Mouse (Mus musculus) hindbrain, embryonic 12.5 days (tissue): ENCODE measurements around the gene Esrrg. TPM values are rescaled to one million over a fixed set of nuclear protein-coding genes. Genes with fewer than 3 reads are reported as not detected.

Experiments
- ATAC-seq: fragments of 200-750 bp; cut with Nextera tagmentation; 2 replicates; pipeline ENCODE4 v1.8.0; 2017; ENCODE audit warnings: moderate TSS enrichment; ENCODE audit not compliant: low FRiP score
- H3K27ac ChIP-seq: fragments of 300-500 bp; sonication (generic); 2 replicates; pipeline ENCODE4 v1.5.1; 2016; ENCODE audit warnings: mild to moderate bottlenecking
- H3K27me3 ChIP-seq: fragments of 300-500 bp; sonication (generic); 2 replicates; pipeline ENCODE4 v1.6.1; 2016; ENCODE audit warnings: mild to moderate bottlenecking
- H3K36me3 ChIP-seq: fragments of 300-500 bp; sonication (generic); 2 replicates; pipeline ENCODE4 v1.6.1; 2016; ENCODE audit warnings: mild to moderate bottlenecking
- H3K4me1 ChIP-seq: fragments of 300-500 bp; sonication (generic); 2 replicates; pipeline ENCODE4 v1.6.1; 2016
- H3K4me2 ChIP-seq: fragments of 300-500 bp; sonication (generic); replicated peaks from 2 replicates; pipeline ENCODE4 v1.6.1; 2016; ENCODE audit warnings: mild to moderate bottlenecking
- H3K4me3 ChIP-seq: fragments of 300-500 bp; sonication (generic); 2 replicates; pipeline ENCODE4 v1.5.1; 2016; ENCODE audit warnings: mild to moderate bottlenecking
- H3K9ac ChIP-seq: fragments of 300-500 bp; sonication (generic); 2 replicates; pipeline ENCODE4 v1.6.1; 2016; ENCODE audit warnings: mild to moderate bottlenecking, moderate library complexity
- H3K9me3 ChIP-seq: fragments of 300-500 bp; sonication (generic); replicated peaks from 2 replicates; pipeline ENCODE4 v1.6.1; 2016; ENCODE audit warnings: mild to moderate bottlenecking
- WGBS: fragments of 180-500 bp; shearing (Covaris S2); methylation state at CpG from one replicate; pipeline ENCODE4 v1.1.7; 2016; 5-methylcytosine and 5-hydroxymethylcytosine counted together
- polyA plus RNA-seq: library from polyadenylated mRNA; unstranded; fragments of >200 nt; fragmentation: Nextera tagmentation; extraction: Ambion mirVana; gene quantifications from 2 replicates; pipeline ENCODE4 v1.2.1, GENCODE M21; 2016

Esrrg gene
- polyA plus RNA-seq, 1 experiment from 2014 or later, result 19.3 TPM

DNA sequence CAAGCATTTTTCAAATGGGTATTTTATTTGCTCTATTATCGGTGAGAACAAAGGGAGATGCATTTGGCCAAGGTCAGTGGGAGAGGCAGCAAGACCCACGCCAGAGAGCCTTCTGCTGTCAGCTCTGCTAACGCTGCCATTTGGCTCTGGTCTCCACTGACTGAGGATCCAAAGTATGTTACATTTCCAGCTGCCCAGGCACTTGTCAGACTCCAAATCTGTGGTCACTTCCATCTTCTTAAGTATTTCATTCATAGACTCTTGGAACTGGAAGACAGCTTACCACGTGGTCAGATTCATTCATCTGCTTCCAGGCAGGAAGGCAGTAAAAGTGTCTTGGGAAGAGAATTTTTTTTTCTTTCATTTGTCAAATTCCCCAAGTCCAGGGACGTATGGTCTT is 527.5 kb downstream of the Esrrg start:
- Histone ChIP-seq H3K4me3 (no peak overlapping the region), H3K4me1 (no peaks in the 10 kb centered on the region), H3K4me2 (no peak overlapping the region), H3K9ac (no peak overlapping the region), H3K27ac (no peak overlapping the region), H3K27me3 (no peaks in the 10 kb centered on the region), H3K36me3 (no peaks in the 10 kb centered on the region), H3K9me3 (no peaks in the 10 kb centered on the region)
- no peak for ATAC-seq
- 73% methylated on average over 5 of the region's 5 CpGs for WGBS

DNA sequence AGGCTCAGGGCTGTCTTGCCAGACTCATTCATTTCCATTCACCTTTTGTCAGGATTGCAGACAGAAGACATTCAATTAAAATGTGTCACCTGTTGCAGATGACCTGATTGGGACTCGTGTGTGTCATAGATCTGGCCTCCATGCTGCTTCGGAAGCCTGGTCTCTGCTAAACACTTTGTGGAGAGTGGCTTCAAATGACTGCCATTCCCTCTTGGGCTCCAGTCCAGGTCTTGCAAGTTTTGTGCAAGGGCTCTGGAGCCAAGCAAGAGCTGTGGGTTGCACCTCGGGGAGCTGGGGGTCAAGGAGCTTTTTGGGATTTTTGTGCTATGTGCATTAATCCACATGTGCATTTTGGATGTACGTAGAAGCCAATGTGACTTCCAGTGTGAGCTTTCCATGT is 530.9 kb downstream of the Esrrg start:
- WGBS, result 50% methylated on average over 4 of the region's 4 CpGs
- H3K4me2 ChIP-seq, result no peak overlapping the region
- H3K9ac ChIP-seq, result no peak overlapping the region
- no peak overlapping the region for H3K4me3 ChIP-seq
- no peak overlapping the region for H3K27ac ChIP-seq
- H3K9me3 ChIP-seq, result no peaks in the 10 kb centered on the region
- peaks cover 5% of the 10 kb centered on the region; the same call in 1 of the 2 replicates for H3K4me1 ChIP-seq
- no peak for ATAC-seq
- no peaks in the 10 kb centered on the region for H3K36me3 ChIP-seq
- H3K27me3 ChIP-seq, result no peaks in the 10 kb centered on the region

DNA sequence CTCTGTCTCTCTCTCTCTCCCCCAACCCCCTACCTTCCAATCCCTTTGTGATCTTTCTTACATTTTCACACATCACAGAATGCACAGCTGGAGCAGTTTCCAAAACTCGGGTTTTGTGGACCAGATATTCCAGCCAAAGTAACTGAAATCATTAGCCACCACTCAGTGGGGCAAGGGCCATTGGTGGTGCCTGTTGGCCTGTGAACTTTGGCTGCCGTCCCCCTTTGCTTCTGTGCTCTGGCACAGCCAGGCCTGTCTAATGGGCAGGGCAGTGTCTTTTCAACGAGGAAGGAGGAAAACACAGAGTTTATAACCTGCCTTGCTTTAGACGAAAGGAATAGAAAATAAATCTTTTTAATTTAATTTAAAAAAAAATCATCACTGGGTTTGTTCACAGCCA is 531.6 kb downstream of the Esrrg start:
- Histone ChIP-seq H3K4me3 (no peak overlapping the region), H3K27me3 (no peaks in the 10 kb centered on the region), H3K36me3 (no peaks in the 10 kb centered on the region), H3K27ac (no peak overlapping the region), H3K9me3 (no peaks in the 10 kb centered on the region), H3K4me2 (no peak overlapping the region), H3K4me1 (peaks cover 5% of the 10 kb centered on the region; the same call in 1 of the 2 replicates), H3K9ac (no peak overlapping the region)
- 65% methylated on average over 4 of the region's 4 CpGs for WGBS
- ATAC-seq, result no peak

DNA sequence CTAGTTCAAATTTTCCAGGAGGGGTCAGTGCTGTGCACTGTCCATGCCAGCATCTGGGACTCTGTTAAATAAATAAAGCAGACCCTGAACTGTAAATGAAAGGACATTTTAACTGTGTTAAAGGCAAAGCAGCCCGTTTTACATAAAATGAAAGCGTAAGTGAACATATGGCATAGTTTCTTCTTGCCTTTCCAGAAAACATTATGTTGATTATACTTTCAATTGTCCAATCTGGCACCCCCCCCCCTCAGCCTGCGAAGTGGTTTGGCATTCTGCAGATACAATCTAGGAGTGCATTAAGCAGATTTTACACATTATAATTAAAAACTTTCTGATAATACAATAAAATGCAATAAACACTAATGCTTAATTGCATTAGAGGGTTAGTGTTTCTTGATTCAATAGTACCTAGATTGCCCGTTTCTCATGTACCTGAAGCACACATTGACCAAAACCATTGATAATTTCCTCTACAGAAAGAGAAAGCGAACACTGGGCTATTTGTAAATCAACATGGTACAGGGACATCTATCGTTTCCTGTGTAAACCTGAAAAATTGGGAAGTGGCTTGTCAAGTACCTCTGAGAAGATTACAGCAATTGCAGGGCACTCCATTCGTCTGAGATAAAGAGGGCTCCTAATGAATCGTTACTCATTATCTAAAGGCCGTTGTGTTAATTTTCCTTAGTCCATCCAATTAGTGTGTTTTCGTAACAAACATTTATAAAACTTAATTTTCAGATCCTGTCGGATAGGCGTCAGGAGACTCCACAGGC is 539.0 kb downstream of the Esrrg start:
- no peaks in the 10 kb centered on the region for H3K9me3 ChIP-seq
- H3K4me2 ChIP-seq, result no peak overlapping the region
- H3K4me1 ChIP-seq, result peaks cover 5% of the 10 kb centered on the region; the same call in 1 of the 2 replicates
- H3K27ac ChIP-seq, result no peak overlapping the region
- H3K9ac ChIP-seq, result no peak overlapping the region
- 86% methylated on average over 12 of the region's 12 CpGs for WGBS
- no peaks in the 10 kb centered on the region for H3K36me3 ChIP-seq
- no peak overlapping the region for H3K4me3 ChIP-seq
- ATAC-seq, result no peak
- H3K27me3 ChIP-seq, result no peaks in the 10 kb centered on the region

DNA sequence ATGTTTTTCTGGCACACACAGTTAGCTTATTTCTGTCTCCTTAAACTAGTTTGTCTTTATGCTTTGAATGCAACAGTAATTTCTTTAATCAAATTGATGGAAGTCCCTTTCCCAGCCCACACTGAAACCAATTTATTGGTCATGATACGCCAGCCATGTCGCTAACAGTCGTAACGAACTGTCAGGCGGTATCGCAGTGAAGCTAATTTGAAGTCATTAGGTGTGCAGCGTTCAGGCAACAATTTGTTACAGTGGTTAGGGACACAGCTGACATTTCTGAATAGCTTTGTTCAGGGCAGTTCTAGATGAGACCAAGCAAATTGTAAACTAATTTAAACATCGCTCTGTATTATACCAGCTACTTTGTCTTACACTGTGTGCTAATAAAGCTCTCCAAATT is 542.5 kb downstream of the Esrrg start:
- H3K4me2 ChIP-seq, result no peak overlapping the region
- no peak overlapping the region for H3K9ac ChIP-seq
- no peaks in the 10 kb centered on the region for H3K27me3 ChIP-seq
- WGBS, result 58% methylated on average over 8 of the region's 8 CpGs
- no peak overlapping the region for H3K4me3 ChIP-seq
- H3K4me1 ChIP-seq, result peaks cover 14% of the 10 kb centered on the region
- H3K27ac ChIP-seq, result no peak overlapping the region
- no peaks in the 10 kb centered on the region for H3K36me3 ChIP-seq
- ATAC-seq, result 0 out of 2 replicates have a peak, but pooled peaks have one; percentile 29
- H3K9me3 ChIP-seq, result no peaks in the 10 kb centered on the region

DNA sequence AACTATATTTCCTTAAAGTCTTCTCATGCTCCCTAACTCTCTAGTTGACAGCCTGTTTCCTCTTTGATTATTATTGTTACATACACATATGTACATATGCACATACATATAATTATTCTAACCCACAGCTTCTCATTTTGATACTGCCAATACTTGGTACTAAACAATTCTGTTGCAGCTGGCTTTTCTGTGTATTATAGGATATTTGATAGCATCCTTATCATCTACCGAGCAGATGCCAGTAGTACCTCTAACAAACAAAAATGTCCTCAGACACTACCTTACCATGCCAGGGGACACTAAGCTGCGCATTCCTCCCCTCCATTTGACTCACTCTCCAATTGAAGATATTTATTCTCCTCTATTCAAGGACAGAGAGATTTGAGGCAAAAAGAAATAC is 543.4 kb downstream of the Esrrg start:
- Histone ChIP-seq H3K27me3 (no peaks in the 10 kb centered on the region), H3K36me3 (no peaks in the 10 kb centered on the region), H3K27ac (no peak overlapping the region), H3K9ac (no peak overlapping the region), H3K4me1 (peaks cover 14% of the 10 kb centered on the region), H3K4me2 (no peak overlapping the region), H3K4me3 (no peak overlapping the region), H3K9me3 (no peaks in the 10 kb centered on the region)
- WGBS, result 95% methylated on average over 2 of the region's 2 CpGs
- no peak for ATAC-seq

DNA sequence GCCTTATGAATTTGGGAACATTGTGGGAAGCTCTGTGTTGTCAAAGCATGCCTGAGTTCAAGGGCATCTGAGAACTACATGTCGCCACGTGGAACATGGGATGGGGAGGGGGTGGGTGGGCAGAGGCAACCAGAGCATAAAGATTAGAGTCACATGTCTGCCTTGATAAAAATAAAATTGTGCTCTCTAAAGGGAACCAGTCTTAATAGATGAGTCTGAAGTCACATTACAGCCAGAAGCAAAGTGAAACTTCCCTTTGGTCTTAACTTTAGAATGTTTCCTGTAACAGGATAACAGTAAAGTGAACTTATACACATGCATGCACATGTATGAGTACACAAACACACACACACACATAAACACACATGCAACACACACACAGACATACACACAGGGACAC is 545.1 kb downstream of the Esrrg start:
- no peak overlapping the region for H3K4me3 ChIP-seq
- H3K4me2 ChIP-seq, result no peak overlapping the region
- H3K9ac ChIP-seq, result no peak overlapping the region
- H3K9me3 ChIP-seq, result no peaks in the 10 kb centered on the region
- ATAC-seq, result no peak
- peaks cover 14% of the 10 kb centered on the region for H3K4me1 ChIP-seq
- no peaks in the 10 kb centered on the region for H3K36me3 ChIP-seq
- H3K27me3 ChIP-seq, result no peaks in the 10 kb centered on the region
- WGBS, result 69% methylated on average over 2 of the region's 2 CpGs
- H3K27ac ChIP-seq, result no peak overlapping the region

DNA sequence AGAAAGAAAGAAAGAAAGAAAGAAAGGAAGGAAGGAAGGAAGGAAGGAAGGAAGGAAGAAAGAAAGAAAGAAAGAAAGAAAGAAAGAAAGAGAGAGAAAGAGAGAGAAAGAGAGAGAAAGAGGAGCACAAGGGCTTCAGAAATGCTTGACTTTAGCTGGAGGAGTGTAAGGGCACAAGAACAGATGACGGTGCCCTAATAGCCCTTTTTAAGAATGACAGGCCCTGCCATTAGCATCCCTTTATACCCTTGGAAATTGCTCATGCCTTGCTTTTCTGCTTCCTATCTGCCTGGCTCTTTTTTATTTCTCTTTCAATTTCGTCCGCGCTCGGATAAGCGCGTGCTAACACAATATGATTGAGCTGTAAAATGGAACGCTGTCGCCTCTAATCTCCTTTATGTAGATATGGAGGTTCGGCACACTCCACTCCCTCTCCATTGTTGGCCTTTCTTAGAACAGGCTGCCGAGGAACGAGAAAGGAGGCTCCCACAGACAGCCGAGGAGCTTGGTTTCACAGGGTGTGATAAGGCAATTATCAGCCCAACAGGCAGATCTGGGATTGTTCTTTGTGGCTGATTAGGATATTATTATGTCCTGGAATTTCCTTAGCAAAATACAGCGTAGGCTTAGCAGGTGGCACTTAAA is 546.0 kb downstream of the Esrrg start:
- Histone ChIP-seq H3K9me3 (no peaks in the 10 kb centered on the region), H3K9ac (no peak overlapping the region), H3K27me3 (no peaks in the 10 kb centered on the region), H3K4me2 (peak overlapping the region; percentile 33), H3K4me1 (peaks cover 11% of the 10 kb centered on the region), H3K27ac (no peak overlapping the region), H3K36me3 (no peaks in the 10 kb centered on the region), H3K4me3 (no peak overlapping the region)
- peak; percentile 67; the same call in 1 of the 2 replicates for ATAC-seq
- WGBS, result 34% methylated on average over 14 of the region's 14 CpGs

DNA sequence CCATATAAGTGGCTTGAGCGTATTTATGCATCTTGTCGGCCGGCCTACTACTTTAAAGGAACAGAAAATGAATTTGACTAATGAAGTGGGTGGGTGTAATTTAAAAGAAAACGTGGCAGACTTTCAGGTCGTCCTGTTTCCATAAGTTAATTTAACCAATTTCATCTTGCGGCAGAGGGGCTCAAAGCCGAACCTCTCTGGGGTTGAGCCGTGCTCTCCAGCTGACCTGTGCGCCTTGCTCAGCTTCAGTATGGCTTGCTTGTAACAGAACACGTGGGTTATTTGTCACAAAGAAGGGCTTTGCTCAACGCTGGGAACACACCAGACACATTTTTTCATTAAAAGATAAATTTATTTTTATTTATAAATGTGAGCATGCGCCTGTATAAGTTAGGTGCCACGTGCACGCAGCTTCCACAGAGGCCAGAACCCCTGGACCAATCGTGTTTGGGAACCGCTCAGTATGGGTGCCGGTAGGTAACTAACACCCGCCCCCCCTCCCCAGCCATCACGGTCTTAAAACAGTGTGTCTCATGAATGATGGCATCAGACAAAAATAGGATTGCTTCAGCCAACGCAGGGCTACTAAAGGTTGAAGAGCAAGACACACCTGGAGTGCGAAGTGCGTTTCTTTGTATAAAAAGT is 546.7 kb downstream of the Esrrg start:
- no peak for ATAC-seq
- Histone ChIP-seq H3K9me3 (no peaks in the 10 kb centered on the region), H3K4me2 (peak overlapping the region; percentile 33; the same call in 1 of the 2 replicates), H3K36me3 (no peaks in the 10 kb centered on the region), H3K9ac (no peak overlapping the region), H3K27ac (no peak overlapping the region), H3K4me1 (peaks cover 9% of the 10 kb centered on the region; the same call in 1 of the 2 replicates), H3K27me3 (no peaks in the 10 kb centered on the region), H3K4me3 (no peak overlapping the region)
- 78% methylated on average over 22 of the region's 22 CpGs for WGBS

DNA sequence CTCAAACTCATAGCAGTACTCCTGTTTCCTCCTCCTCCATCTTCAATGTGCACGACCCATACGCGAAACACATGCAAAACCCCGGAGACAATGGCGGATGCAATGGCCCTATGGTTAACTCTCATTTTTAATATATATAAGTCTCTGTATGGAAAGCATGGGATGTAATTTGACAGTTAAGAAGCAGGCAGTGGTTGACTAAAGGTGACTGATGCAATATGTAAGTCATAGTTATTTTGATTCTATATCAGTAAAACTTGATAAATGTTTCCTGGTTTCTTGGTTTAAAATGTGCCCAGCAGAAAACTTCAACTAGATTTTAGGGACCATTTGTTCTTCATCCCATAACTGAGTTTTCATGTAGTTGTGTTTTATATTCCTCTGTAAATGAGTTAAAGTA is 547.9 kb downstream of the Esrrg start:
- 94% methylated on average over 5 of the region's 5 CpGs for WGBS
- peaks cover 9% of the 10 kb centered on the region; the same call in 1 of the 2 replicates for H3K4me1 ChIP-seq
- no peak overlapping the region for H3K4me2 ChIP-seq
- H3K27ac ChIP-seq, result no peak overlapping the region
- ATAC-seq, result no peak
- no peaks in the 10 kb centered on the region for H3K27me3 ChIP-seq
- no peak overlapping the region for H3K4me3 ChIP-seq
- H3K9me3 ChIP-seq, result no peaks in the 10 kb centered on the region
- no peaks in the 10 kb centered on the region for H3K36me3 ChIP-seq
- H3K9ac ChIP-seq, result no peak overlapping the region

DNA sequence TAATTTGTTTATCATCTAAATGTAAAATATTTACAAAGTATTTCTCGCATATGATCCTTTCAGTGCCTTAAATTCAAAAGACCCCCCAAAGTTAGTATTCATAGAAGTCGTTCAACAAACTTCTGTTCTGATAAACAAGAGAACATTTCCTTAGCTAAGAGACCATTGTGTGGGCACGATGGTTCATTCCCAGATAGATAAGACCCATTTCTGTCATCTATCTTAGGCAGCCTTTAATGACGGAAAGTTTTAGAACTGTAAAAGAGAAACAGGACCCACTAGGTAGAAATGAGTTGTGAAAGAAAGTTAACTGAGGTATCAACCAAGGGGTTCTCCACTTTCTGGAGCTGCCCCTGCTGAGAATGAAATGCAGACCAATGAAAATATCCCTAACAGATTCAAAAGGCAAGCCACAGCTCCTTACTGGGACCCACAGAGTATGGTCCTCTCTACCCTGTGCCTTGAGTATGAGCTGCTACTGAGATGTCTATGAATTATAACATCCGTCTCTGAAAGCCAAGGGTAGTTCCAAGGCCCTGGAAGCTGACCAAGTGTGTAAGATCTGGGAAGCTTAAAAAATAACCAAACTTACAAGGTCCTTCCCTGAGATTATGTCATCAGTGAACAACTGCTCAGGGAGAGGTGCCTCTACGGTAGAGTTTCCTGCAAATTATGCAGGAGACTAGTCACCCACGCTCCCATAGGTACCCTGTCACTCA is 548.8 kb downstream of the Esrrg start:
- no peak overlapping the region for H3K9ac ChIP-seq
- H3K36me3 ChIP-seq, result no peaks in the 10 kb centered on the region
- ATAC-seq, result no peak
- WGBS, result 90% methylated on average over 7 of the region's 7 CpGs
- no peak overlapping the region for H3K4me2 ChIP-seq
- no peak overlapping the region for H3K4me3 ChIP-seq
- H3K9me3 ChIP-seq, result no peaks in the 10 kb centered on the region
- H3K4me1 ChIP-seq, result peaks cover 9% of the 10 kb centered on the region; the same call in 1 of the 2 replicates
- no peaks in the 10 kb centered on the region for H3K27me3 ChIP-seq
- no peak overlapping the region for H3K27ac ChIP-seq

DNA sequence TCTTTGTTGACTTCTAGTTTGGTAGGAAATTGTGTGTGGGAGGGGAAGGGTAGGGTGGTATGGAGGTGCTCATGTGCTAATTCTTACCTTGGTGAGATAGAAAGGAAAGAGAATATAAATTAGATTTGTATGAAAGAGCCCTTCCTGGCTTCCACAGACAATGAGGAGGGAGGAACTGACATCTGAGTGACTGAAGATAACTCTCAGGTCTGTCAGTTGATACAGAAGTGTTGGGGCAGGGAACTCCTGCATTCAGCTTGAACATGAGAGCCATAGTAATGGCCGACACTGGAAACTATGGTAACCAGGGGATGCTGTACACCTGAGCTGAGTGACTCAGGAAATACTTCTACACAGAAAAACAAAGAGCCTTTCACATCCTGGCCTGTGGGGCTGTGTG is 550.1 kb downstream of the Esrrg start:
- Histone ChIP-seq H3K27ac (no peak overlapping the region), H3K27me3 (no peaks in the 10 kb centered on the region; the same call in 1 of the 2 replicates), H3K36me3 (no peaks in the 10 kb centered on the region), H3K4me1 (peaks cover 9% of the 10 kb centered on the region; the same call in 1 of the 2 replicates), H3K4me2 (no peak overlapping the region), H3K4me3 (no peak overlapping the region), H3K9ac (no peak overlapping the region), H3K9me3 (no peaks in the 10 kb centered on the region)
- no peak for ATAC-seq
- 75% methylated on average over 1 of the region's 1 CpGs for WGBS
